Mouse (Mus musculus): Measurements from ENCODE around the gene Fuk. TPM values are rescaled to one million over a fixed set of nuclear protein-coding genes. Genes with fewer than 3 reads are reported as not detected.
"Not testable (repeated sequence)": the region's sequence is repeated elsewhere in the genome, so short reads cannot be mapped to it uniquely, and the experiment has no call there.

The Fuk gene
- polyA plus RNA-seq, 1 experiment from 2014 or later = 12.2 TPM

GRCm38 (mm10) chr8:110929672-110930071 is 27.4 kb upstream of the Fuk start:
- peaks cover 27% of the 10 kb centered on the region for H3K36me3 ChIP-seq
- 98% methylated on average over 8 of the region's 8 CpGs for WGBS
- not testable (repeated sequence) for H3K4me3 ChIP-seq; H3K27me3 ChIP-seq (ENCODE audit: low read depth, poor library complexity, severe bottlenecking); H3K9me3 ChIP-seq (replicated peaks); H3K27ac ChIP-seq (replicated peaks); DNase-seq (ENCODE audit: low spot score)
- H3K4me1 ChIP-seq = peaks cover 10% of the 10 kb centered on the region

GRCm38 (mm10) chr8:110929066-110929465 is 26.8 kb upstream of the Fuk start:
- Histone ChIP-seq H3K4me3 (no peak overlapping the region), H3K27ac (replicated peaks) (no peak overlapping the region), H3K36me3 (peaks cover 31% of the 10 kb centered on the region), H3K9me3 (replicated peaks) (no peaks in the 10 kb centered on the region), H3K4me1 (peaks cover 10% of the 10 kb centered on the region), H3K27me3 (ENCODE audit: low read depth, poor library complexity, severe bottlenecking) (no peaks in the 10 kb centered on the region)
- WGBS = 72% methylated on average over 5 of the region's 5 CpGs
- DNase-seq (ENCODE audit: low spot score) = no peak

DNA sequence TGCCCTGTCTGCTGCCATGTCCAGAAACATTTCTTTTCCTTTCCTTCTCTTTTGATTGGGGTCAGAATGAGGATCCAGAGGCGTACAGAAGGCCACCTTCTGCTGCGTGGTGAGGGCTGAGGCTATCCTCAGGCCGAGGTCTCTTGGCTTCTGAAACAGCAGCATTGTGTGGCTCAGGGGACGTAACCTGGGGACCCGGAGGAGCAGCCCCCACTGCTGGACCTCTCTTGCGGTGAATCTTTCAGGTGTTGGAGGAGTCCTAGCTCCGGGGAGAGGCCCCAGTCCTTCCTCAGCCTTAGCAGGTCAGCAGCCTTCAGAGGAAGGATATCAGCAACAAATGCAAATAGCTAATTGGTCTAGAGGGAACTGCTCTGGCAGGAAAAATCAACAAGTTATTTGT is 26.1 kb upstream of the Fuk start:
- WGBS = 83% methylated on average over 7 of the region's 7 CpGs

DNA sequence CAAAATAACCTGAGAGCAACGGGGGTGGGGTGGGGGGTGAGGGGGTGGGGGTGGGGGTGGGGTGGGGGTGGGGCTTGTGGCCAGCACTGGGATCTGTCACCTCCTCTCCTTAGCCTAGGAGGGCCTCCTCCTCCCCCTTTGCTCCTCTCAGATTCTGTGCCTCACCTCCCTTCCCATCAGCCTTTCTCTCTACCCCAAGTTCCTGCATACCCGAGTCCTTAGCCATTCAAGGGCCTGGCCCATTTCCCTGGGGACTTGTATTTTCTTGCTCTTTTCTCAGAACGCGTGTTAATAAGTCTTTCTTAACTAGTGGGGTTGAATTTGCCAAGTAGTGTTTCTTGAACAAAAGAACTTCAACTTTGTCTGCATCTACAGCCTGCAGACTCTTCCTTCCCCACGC is 24.4 kb upstream of the Fuk start:
- Histone ChIP-seq H3K4me3 (no peak overlapping the region), H3K36me3 (peaks cover 42% of the 10 kb centered on the region), H3K4me1 (peaks cover 16% of the 10 kb centered on the region), H3K27ac (replicated peaks) (no peak overlapping the region), H3K9me3 (replicated peaks) (no peaks in the 10 kb centered on the region), H3K27me3 (ENCODE audit: low read depth, poor library complexity, severe bottlenecking) (no peaks in the 10 kb centered on the region)
- no peak for DNase-seq (ENCODE audit: low spot score)
- 70% methylated on average over 5 of the region's 5 CpGs for WGBS

More for the DNA sequence above, 26.1 kb upstream of the Fuk start:
- no peaks in the 10 kb centered on the region for H3K9me3 ChIP-seq (replicated peaks)
- no peaks in the 10 kb centered on the region for H3K27me3 ChIP-seq (ENCODE audit: low read depth, poor library complexity, severe bottlenecking)
- H3K4me3 ChIP-seq = no peak overlapping the region
- DNase-seq (ENCODE audit: low spot score) = no peak
- H3K27ac ChIP-seq (replicated peaks) = no peak overlapping the region
- peaks cover 31% of the 10 kb centered on the region for H3K36me3 ChIP-seq
- peaks cover 10% of the 10 kb centered on the region for H3K4me1 ChIP-seq

DNA sequence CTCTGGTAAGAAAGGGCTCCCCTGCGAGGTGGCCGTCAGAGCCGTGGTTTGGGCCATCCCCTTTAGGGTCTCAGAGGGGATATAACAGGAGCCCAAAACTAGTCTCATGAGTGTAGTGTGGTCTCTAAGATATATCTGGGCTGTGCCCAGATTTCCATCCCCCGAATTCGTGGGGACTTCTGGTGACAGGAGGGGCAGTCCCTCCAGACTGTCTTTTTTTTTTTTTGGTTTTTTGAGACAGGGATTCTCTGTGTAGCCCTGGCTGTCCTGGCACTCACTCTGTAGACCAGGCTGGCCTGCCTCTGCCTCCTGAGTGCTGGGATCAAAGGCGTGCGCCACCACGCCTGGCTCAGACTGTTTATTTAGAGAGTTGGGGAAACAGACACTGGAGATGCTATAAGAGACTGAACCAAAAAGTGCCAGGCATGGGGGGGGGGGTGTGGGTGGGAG is 23.4 kb upstream of the Fuk start:
- DNase-seq (ENCODE audit: low spot score) = no peak
- Histone ChIP-seq H3K4me1 (peaks cover 25% of the 10 kb centered on the region), H3K27me3 (ENCODE audit: low read depth, poor library complexity, severe bottlenecking) (no peaks in the 10 kb centered on the region), H3K27ac (replicated peaks) (no peak overlapping the region), H3K36me3 (peaks cover 33% of the 10 kb centered on the region), H3K9me3 (replicated peaks) (no peaks in the 10 kb centered on the region), H3K4me3 (no peak overlapping the region)
- 71% methylated on average over 8 of the region's 8 CpGs for WGBS

DNA sequence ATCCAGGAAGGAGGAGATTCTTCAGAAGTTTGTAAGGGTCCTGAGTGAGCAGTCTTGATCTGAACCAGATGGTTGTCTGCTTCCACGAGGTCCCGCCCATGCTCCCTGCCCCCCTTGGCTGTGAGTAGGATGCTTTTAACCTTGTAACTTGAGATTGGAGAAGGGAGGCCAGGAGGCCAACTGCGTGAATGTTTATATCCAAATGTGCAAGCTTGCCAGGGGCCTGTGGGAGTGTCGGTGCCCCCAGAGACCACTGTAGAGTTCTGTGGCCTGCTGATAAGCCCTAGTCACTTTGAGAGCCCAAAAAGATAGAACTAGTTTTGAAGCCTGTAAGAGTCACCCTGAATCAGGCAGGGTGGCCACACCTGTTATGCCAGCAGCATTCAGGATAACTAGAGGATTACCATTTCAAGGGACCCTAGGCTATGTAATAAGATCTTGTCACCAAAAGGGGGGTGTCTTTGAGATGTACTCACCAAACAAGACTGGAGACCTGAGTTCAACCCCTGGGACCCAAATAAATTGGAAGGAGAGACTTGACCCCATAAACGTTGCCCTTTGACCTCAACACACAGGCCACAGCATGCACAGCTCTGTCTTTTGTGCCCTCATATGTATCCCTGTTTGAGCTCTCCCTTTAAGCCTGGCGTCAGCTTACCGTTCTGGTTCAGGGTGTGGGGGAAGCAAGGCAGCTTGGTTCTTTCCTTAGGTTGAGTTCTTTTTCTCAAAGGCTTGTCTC is 19.4 kb upstream of the Fuk start:
- peak overlapping the region; percentile 88 for H3K4me3 ChIP-seq
- no peaks in the 10 kb centered on the region for H3K9me3 ChIP-seq (replicated peaks)
- peaks cover 30% of the 10 kb centered on the region for H3K4me1 ChIP-seq
- H3K36me3 ChIP-seq = peaks cover 18% of the 10 kb centered on the region; the same call in 1 of the 2 replicates
- peak; percentile 28 for DNase-seq (ENCODE audit: low spot score)
- WGBS = 36% methylated on average over 7 of the region's 7 CpGs
- no peaks in the 10 kb centered on the region for H3K27me3 ChIP-seq (ENCODE audit: low read depth, poor library complexity, severe bottlenecking)
- peak overlapping the region; percentile 97 for H3K27ac ChIP-seq (replicated peaks)

DNA sequence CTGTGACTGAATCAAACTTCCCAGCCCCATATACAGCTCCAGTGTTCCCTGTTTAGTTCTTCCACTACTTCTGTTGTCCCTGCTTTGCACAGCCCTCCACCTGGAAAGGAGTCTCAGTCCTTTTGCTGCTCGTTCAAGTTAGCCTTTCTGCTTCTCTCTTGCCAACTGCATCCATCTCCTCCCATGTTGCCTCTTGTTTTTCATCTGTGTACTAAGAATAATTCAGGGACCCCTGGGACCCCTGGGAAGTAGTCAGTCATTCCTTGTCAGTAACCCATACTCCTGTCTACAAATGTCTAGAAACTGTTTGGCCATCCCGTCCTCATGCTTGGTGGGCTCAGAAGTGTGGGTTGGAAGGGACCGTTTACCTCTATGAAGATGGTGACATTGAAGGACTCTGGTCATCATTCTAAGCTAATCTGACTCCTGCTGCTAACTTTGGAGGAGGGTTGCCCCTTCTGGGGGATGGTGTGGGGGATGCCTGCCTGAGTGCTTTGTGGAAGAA is 18.5 kb upstream of the Fuk start:
- WGBS = 39% methylated on average over 3 of the region's 3 CpGs
- H3K4me1 ChIP-seq = peaks cover 28% of the 10 kb centered on the region
- peaks cover 18% of the 10 kb centered on the region; the same call in 1 of the 2 replicates for H3K36me3 ChIP-seq
- H3K27ac ChIP-seq (replicated peaks) = peak overlapping the region; percentile 97
- H3K9me3 ChIP-seq (replicated peaks) = no peaks in the 10 kb centered on the region
- H3K4me3 ChIP-seq = peak overlapping the region; percentile 88
- peak; percentile 18 for DNase-seq (ENCODE audit: low spot score)
- H3K27me3 ChIP-seq (ENCODE audit: low read depth, poor library complexity, severe bottlenecking) = no peaks in the 10 kb centered on the region

GRCm38 (mm10) chr8:110920032-110920772 is 17.9 kb upstream of the Fuk start:
- Histone ChIP-seq H3K36me3 (peaks cover 18% of the 10 kb centered on the region; the same call in 1 of the 2 replicates), H3K4me1 (peaks cover 28% of the 10 kb centered on the region), H3K4me3 (peak overlapping the region; percentile 88), H3K9me3 (replicated peaks) (no peaks in the 10 kb centered on the region), H3K27ac (replicated peaks) (peak overlapping the region; percentile 97), H3K27me3 (ENCODE audit: low read depth, poor library complexity, severe bottlenecking) (no peaks in the 10 kb centered on the region)
- DNase-seq (ENCODE audit: low spot score) = no peak
- 3% methylated on average over 33 of the region's 37 CpGs for WGBS

- Histone ChIP-seq H3K9me3 (replicated peaks) (no peaks in the 10 kb centered on the region), H3K4me3 (peak within 1 kb of the TSS; percentile 88), H3K27me3 (ENCODE audit: low read depth, poor library complexity, severe bottlenecking) (no peaks in the 10 kb centered on the region), H3K36me3 (peaks cover 14% of the 10 kb centered on the region; the same call in 1 of the 2 replicates), H3K4me1 (peaks cover 28% of the 10 kb centered on the region), H3K27ac (replicated peaks) (peak within 1 kb of the TSS; percentile 97)
- 1% methylated on average over 27 of the region's 36 CpGs for WGBS
- peak; percentile 95 for DNase-seq (ENCODE audit: low spot score)
Measured at GRCm38 (mm10) chr8:110919341-110920031, 17.2 kb upstream of the Fuk start, which contains the start of gene St3gal2. Gene St3gal2 (plus strand): TSS chr8:110919922.

DNA sequence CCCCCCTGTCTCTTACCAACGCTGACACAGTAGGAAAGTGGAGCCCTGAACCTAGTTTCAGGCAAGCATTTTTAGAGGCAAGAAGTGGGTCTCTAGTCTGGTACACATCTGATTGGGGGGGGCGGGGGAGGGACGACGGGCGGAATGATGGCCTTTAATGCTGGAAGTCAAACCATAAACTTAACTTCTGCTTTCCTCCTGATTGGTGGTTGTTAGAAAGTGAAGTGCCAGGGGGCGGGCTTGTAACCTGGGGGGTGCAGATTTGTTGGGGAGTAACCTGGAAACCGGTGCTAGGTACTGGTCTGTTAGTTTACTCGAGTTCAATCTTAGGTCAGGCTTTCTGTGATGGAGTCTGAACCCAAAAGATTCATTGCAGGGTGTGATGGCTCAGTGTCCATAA is 16.2 kb upstream of the Fuk start:
- peaks cover 11% of the 10 kb centered on the region; the same call in 1 of the 2 replicates for H3K36me3 ChIP-seq
- no peaks in the 10 kb centered on the region for H3K9me3 ChIP-seq (replicated peaks)
- DNase-seq (ENCODE audit: low spot score) = no peak
- no peaks in the 10 kb centered on the region for H3K27me3 ChIP-seq (ENCODE audit: low read depth, poor library complexity, severe bottlenecking)
- H3K4me1 ChIP-seq = peaks cover 28% of the 10 kb centered on the region
- no peak overlapping the region for H3K27ac ChIP-seq (replicated peaks)
- WGBS = 79% methylated on average over 8 of the region's 8 CpGs
- no peak overlapping the region for H3K4me3 ChIP-seq

- Histone ChIP-seq H3K36me3 (peaks cover 11% of the 10 kb centered on the region; the same call in 1 of the 2 replicates), H3K4me1 (peaks cover 28% of the 10 kb centered on the region), H3K9me3 (replicated peaks) (no peaks in the 10 kb centered on the region), H3K27ac (replicated peaks) (no peak overlapping the region), H3K4me3 (no peak overlapping the region), H3K27me3 (ENCODE audit: low read depth, poor library complexity, severe bottlenecking) (no peaks in the 10 kb centered on the region)
- 86% methylated on average over 11 of the region's 11 CpGs for WGBS
- no peak for DNase-seq (ENCODE audit: low spot score)
Measured at GRCm38 (mm10) chr8:110918027-110918426, 15.7 kb upstream of the Fuk start.

- 81% methylated on average over 2 of the region's 2 CpGs for WGBS
- H3K9me3 ChIP-seq (replicated peaks) = no peaks in the 10 kb centered on the region
- H3K36me3 ChIP-seq = peaks cover 6% of the 10 kb centered on the region; the same call in 1 of the 2 replicates
- no peak for DNase-seq (ENCODE audit: low spot score)
- H3K4me1 ChIP-seq = peaks cover 28% of the 10 kb centered on the region
- no peaks in the 10 kb centered on the region for H3K27me3 ChIP-seq (ENCODE audit: low read depth, poor library complexity, severe bottlenecking)
- H3K4me3 ChIP-seq = no peak overlapping the region
- no peak overlapping the region for H3K27ac ChIP-seq (replicated peaks)
Measured at GRCm38 (mm10) chr8:110917415-110917814, 15.1 kb upstream of the Fuk start.

Measured in midbrain, embryonic 10.5 days (tissue).